Mouse (Mus musculus) intestine, embryonic 15.5 days (tissue): ENCODE data around the gene Ccdc6. TPM values are rescaled to one million over a fixed set of nuclear protein-coding genes. Genes with fewer than 3 reads are reported as not detected.

Source experiments
- ATAC-seq: fragments of 200-750 bp; cut with Nextera tagmentation; 2 replicates; pipeline ENCODE4 v1.8.0; 2017; ENCODE audit warnings: moderate TSS enrichment, moderate library complexity
- H3K27ac ChIP-seq: fragments of 300-500 bp; sonication (generic); 2 replicates; pipeline ENCODE4 v1.5.1; 2015; ENCODE audit warnings: mild to moderate bottlenecking, inconsistent platforms
- H3K27me3 ChIP-seq: fragments of 300-500 bp; sonication (generic); replicated peaks from 2 replicates; pipeline ENCODE4 v1.6.1; 2015; ENCODE audit warnings: inconsistent platforms
- H3K36me3 ChIP-seq: fragments of 300-500 bp; sonication (generic); 2 replicates; pipeline ENCODE4 v1.6.1; 2015; ENCODE audit warnings: inconsistent platforms
- H3K4me1 ChIP-seq: fragments of 300-500 bp; sonication (generic); replicated peaks from 2 replicates; pipeline ENCODE4 v1.6.1; 2015; ENCODE audit warnings: inconsistent platforms
- H3K4me2 ChIP-seq: fragments of 300-500 bp; sonication (generic); replicated peaks from 2 replicates; pipeline ENCODE4 v1.6.1; 2015; ENCODE audit warnings: mild to moderate bottlenecking, inconsistent platforms
- H3K4me3 ChIP-seq: fragments of 300-500 bp; sonication (generic); replicated peaks from 2 replicates; pipeline ENCODE4 v1.5.1; 2015; ENCODE audit warnings: inconsistent platforms
- H3K9ac ChIP-seq: fragments of 300-500 bp; sonication (generic); 2 replicates; pipeline ENCODE4 v1.6.1; 2015; ENCODE audit warnings: inconsistent platforms
- H3K9me3 ChIP-seq: fragments of 300-500 bp; sonication (generic); 2 replicates; pipeline ENCODE4 v1.6.1; 2016; ENCODE audit warnings: inconsistent platforms
- WGBS: fragments of 180-500 bp; shearing (Covaris S2); methylation state at CpG from one replicate; pipeline ENCODE4 v1.1.7; 2015; 5-methylcytosine and 5-hydroxymethylcytosine counted together
- polyA plus RNA-seq: library from polyadenylated mRNA; unstranded; fragments of >200 nt; fragmentation: Nextera tagmentation; extraction: Ambion mirVana; gene quantifications from 2 replicates; pipeline ENCODE4 v1.2.1, GENCODE M21; 2015

The Ccdc6 gene
- 13.5 and 14.0 TPM in 2 replicates for polyA plus RNA-seq

DNA sequence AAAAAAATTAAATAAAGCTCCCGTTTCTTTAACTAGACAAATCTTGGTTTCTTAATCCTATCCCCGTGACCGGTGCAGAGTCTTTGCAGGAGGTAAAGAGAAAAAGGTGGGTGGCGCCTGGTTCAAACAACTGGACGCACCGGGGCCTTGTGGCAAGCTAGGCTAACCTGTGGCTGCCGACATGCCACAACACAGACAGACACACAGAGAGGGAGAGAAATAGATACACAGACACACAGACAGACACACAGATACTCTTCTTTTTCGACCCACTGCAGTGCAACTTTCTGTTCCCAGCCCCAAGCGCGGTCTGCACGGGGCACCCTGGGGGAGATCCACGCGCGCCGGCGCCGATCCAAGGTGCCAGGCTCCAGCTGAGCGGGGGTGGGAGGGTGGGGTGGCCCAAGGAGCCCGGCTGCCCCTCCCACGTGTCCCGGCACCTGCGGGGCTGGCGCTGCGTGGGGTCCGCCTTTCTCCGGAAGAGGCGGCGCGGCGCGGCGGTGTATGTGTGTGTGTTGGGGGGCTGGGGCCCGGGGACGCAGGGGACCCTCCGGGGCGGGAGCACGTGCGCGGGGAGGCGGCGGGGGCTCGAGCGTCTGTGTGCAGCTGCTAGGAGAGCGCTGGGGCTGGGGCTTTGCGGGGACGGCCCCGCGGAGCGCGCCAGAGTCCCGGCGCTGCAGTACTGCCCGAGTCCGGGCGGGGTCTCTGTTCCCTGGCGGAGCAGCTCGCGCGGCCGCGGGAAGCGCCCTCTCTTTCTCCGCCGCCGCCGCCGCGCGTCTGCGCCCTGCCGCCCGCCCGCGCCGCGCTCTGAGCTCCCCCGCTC, at the start of gene Ccdc6:
Gene Ccdc6 (plus strand): TSS at position 756 of the 823 bp plus-strand sequence.
- Histone ChIP-seq H3K4me3 (peak within 1 kb of the TSS; percentile 92), H3K9ac (peak within 1 kb of the TSS; percentile 94), H3K4me1 (peaks cover 12% of the 10 kb centered on the region), H3K9me3 (no peaks in the 10 kb centered on the region), H3K4me2 (peak within 1 kb of the TSS; percentile 83), H3K27me3 (no peaks in the 10 kb centered on the region), H3K27ac (peak within 1 kb of the TSS; percentile 90), H3K36me3 (no peaks in the 10 kb centered on the region)
- ATAC-seq = peak; percentile 88
- WGBS = under 1% methylated on average over 55 of the region's 77 CpGs

GRCm38 (mm10) chr10:70049771-70050170, 47.1 kb upstream of the Ccdc6 start:
- Histone ChIP-seq H3K36me3 (no peaks in the 10 kb centered on the region), H3K9ac (no peak overlapping the region), H3K4me1 (no peaks in the 10 kb centered on the region), H3K27ac (no peak overlapping the region), H3K4me2 (no peak overlapping the region), H3K9me3 (no peaks in the 10 kb centered on the region), H3K27me3 (no peaks in the 10 kb centered on the region), H3K4me3 (no peak overlapping the region)
- WGBS = 64% methylated on average over 7 of the region's 7 CpGs
- ATAC-seq = no peak

DNA sequence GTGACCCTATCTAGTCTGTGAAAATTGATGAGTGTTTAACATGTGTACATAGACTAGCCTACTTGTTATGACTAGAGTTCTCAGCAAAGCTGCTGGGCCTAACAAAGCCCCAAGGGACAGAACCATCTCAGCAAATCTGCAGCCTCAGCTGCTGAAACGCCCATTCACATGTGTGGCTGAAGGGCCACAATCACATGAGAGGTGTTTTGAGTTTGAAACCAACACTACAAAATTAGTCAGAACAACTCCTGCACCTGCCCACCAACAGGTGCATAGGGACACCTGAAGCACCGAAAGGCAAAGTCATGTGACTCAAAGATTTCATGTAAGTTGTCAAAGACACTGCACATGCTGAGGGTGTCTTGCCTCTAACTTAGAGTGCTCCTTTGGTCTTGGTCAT, 41.6 kb upstream of the Ccdc6 start:
- ATAC-seq = no peak
- no peaks in the 10 kb centered on the region for H3K9me3 ChIP-seq
- 87% methylated on average over 2 of the region's 2 CpGs for WGBS
- no peak overlapping the region for H3K4me2 ChIP-seq
- 0 out of 2 replicates have a peak, but pooled peaks cover 6% of the 10 kb centered on the region for H3K4me1 ChIP-seq
- H3K9ac ChIP-seq = no peak overlapping the region
- no peaks in the 10 kb centered on the region for H3K36me3 ChIP-seq
- no peaks in the 10 kb centered on the region for H3K27me3 ChIP-seq
- H3K4me3 ChIP-seq = no peak overlapping the region
- H3K27ac ChIP-seq = no peak overlapping the region

- no peak for ATAC-seq
- H3K4me3 ChIP-seq = no peak overlapping the region
- WGBS = 54% methylated on average over 3 of the region's 3 CpGs
- H3K27ac ChIP-seq = no peak overlapping the region
- no peaks in the 10 kb centered on the region for H3K9me3 ChIP-seq
- H3K36me3 ChIP-seq = no peaks in the 10 kb centered on the region
- H3K4me2 ChIP-seq = no peak overlapping the region
- H3K4me1 ChIP-seq = peaks cover 10% of the 10 kb centered on the region; the same call in 1 of the 2 replicates
- H3K9ac ChIP-seq = no peak overlapping the region
- H3K27me3 ChIP-seq = no peaks in the 10 kb centered on the region
Observed at GRCm38 (mm10) chr10:70057064-70057463, 39.9 kb upstream of the Ccdc6 start.

GRCm38 (mm10) chr10:70060021-70060688, 36.8 kb upstream of the Ccdc6 start:
- Histone ChIP-seq H3K9me3 (no peaks in the 10 kb centered on the region), H3K27me3 (no peaks in the 10 kb centered on the region), H3K36me3 (no peaks in the 10 kb centered on the region), H3K4me3 (no peak overlapping the region), H3K27ac (no peak overlapping the region), H3K4me1 (peaks cover 10% of the 10 kb centered on the region; the same call in 1 of the 2 replicates), H3K4me2 (peak overlapping the region; percentile 15; the same call in 1 of the 2 replicates), H3K9ac (no peak overlapping the region)
- ATAC-seq = no peak
- WGBS = 59% methylated on average over 19 of the region's 19 CpGs

DNA sequence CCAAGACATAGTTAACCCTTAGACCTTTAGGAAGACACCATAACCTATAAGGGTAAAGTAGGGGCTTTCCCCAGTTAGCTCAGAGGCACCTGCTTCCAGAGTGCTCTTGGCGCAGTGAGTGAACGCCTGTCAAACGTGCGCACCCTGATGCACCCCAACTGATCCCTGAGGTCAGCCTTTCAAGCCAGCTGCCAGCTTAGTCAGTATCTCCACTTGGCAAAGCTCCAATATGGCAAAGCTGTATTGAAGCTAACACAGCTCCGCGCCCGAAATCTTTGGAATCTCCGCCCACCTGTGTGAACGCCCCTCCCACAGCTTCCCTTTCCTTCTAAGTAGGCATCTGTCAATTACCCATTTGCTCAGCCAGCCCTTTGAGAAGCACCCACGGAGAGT, 36.2 kb upstream of the Ccdc6 start:
- Histone ChIP-seq H3K4me1 (peaks cover 10% of the 10 kb centered on the region; the same call in 1 of the 2 replicates), H3K4me2 (peak overlapping the region; percentile 15; the same call in 1 of the 2 replicates), H3K27ac (no peak overlapping the region), H3K4me3 (no peak overlapping the region), H3K9me3 (no peaks in the 10 kb centered on the region), H3K36me3 (no peaks in the 10 kb centered on the region), H3K9ac (no peak overlapping the region), H3K27me3 (no peaks in the 10 kb centered on the region)
- ATAC-seq = peak; percentile 75
- WGBS = 44% methylated on average over 10 of the region's 10 CpGs

DNA sequence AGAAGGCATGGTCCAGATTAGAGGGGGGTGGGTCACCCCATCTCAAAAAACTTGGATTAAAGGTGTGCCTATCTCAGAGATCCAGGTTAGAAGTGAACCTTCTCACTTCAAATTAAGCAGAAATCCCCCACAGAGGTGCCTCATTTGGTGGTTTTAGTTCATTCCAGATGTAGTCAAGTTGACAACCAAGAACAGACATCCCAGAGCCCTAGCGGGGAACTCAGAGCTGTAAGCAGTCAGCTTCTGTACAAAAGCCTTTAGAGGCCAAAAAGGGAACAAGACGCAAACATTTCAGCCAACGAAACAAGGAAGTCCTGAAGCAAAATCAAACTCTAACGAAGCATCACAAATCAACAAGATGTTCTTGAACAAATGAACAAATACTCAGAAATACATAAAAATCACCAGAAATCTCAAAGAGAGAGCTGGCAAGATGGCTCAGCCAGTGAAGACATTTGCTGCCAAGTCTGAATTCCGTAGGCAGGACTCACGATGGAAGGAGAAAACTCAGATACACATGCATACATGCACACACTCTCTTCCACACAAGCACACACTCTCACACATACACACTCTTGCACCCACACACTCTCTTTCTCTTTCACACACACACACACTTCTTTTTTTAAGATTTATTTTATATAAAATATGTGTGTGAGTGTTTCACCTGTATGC, 32.9 kb upstream of the Ccdc6 start:
- no peak for ATAC-seq
- WGBS = 88% methylated on average over 6 of the region's 6 CpGs
- no peak overlapping the region for H3K4me3 ChIP-seq
- H3K9me3 ChIP-seq = no peaks in the 10 kb centered on the region
- H3K4me1 ChIP-seq = peaks cover 8% of the 10 kb centered on the region; the same call in 1 of the 2 replicates
- H3K27me3 ChIP-seq = no peaks in the 10 kb centered on the region
- H3K9ac ChIP-seq = no peak overlapping the region
- no peak overlapping the region for H3K4me2 ChIP-seq
- no peaks in the 10 kb centered on the region for H3K36me3 ChIP-seq
- H3K27ac ChIP-seq = no peak overlapping the region

DNA sequence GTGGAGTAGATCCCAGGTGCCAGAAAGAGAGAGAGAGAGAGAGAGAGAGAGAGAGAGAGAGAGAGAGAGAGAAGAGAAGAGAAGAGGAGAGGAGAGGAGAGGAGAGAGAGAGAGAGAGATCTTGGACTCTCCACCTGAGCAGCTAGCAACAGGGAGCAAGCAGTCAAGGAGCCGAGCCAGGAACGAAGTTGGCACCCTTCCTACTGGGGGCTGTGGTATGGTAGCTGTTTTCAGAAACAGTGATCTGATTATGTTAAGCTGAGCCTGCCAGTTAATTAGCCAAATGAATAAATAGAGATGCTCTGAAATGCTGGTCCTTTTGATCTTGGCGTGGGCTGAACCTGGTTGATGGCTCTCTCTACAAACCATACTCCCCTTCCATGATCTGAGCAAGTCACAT, 31.7 kb upstream of the Ccdc6 start:
- H3K27ac ChIP-seq = no peak overlapping the region
- H3K4me2 ChIP-seq = no peak overlapping the region
- H3K4me1 ChIP-seq = peaks cover 4% of the 10 kb centered on the region; the same call in 1 of the 2 replicates
- H3K36me3 ChIP-seq = no peaks in the 10 kb centered on the region
- no peaks in the 10 kb centered on the region for H3K27me3 ChIP-seq
- no peak overlapping the region for H3K9ac ChIP-seq
- 87% methylated on average over 3 of the region's 3 CpGs for WGBS
- H3K9me3 ChIP-seq = no peaks in the 10 kb centered on the region
- no peak for ATAC-seq
- H3K4me3 ChIP-seq = no peak overlapping the region

- WGBS = 48% methylated on average over 8 of the region's 8 CpGs
- Histone ChIP-seq H3K27me3 (no peaks in the 10 kb centered on the region), H3K36me3 (no peaks in the 10 kb centered on the region), H3K27ac (no peak overlapping the region), H3K9me3 (no peaks in the 10 kb centered on the region), H3K4me2 (no peak overlapping the region), H3K9ac (no peak overlapping the region), H3K4me1 (no peaks in the 10 kb centered on the region), H3K4me3 (no peak overlapping the region)
- peak; percentile 6; the same call in 1 of the 2 replicates for ATAC-seq
Observed at GRCm38 (mm10) chr10:70066497-70067168, 30.3 kb upstream of the Ccdc6 start.

GRCm38 (mm10) chr10:70067169-70068115, 29.5 kb upstream of the Ccdc6 start:
- no peak overlapping the region for H3K9ac ChIP-seq
- no peaks in the 10 kb centered on the region for H3K4me1 ChIP-seq
- no peaks in the 10 kb centered on the region for H3K9me3 ChIP-seq
- peak; percentile 49; the same call in 1 of the 2 replicates for ATAC-seq
- no peak overlapping the region for H3K4me3 ChIP-seq
- 59% methylated on average over 6 of the region's 6 CpGs for WGBS
- no peak overlapping the region for H3K4me2 ChIP-seq
- no peaks in the 10 kb centered on the region for H3K36me3 ChIP-seq
- H3K27ac ChIP-seq = no peak overlapping the region
- H3K27me3 ChIP-seq = no peaks in the 10 kb centered on the region

DNA sequence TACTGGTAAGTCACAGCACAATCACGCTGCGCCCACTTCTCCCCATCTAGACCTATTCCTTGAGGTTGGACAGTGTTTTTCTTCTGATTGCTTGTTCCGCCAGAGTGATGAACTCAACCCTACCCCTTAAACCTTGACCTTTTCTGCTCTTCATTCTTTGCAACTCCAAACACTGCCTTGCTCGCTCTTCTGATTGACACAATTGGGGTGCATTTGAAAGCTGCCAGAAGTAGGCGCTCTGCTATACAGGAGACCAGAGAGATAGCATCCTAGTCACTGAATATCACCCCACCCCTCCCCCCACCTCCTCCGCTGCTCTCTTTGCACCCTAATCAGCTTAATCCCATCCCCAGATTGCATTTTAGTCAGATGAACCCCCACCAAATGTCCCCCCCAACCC, 27.6 kb upstream of the Ccdc6 start:
- no peak overlapping the region for H3K9ac ChIP-seq
- no peak overlapping the region for H3K4me3 ChIP-seq
- H3K4me2 ChIP-seq = no peak overlapping the region
- WGBS = 52% methylated on average over 6 of the region's 6 CpGs
- H3K4me1 ChIP-seq = no peaks in the 10 kb centered on the region
- no peak overlapping the region for H3K27ac ChIP-seq
- no peaks in the 10 kb centered on the region for H3K36me3 ChIP-seq
- H3K27me3 ChIP-seq = no peaks in the 10 kb centered on the region
- no peaks in the 10 kb centered on the region for H3K9me3 ChIP-seq
- no peak for ATAC-seq
